Mouse (Mus musculus) kidney, adult 2 months (tissue): Measurements from ENCODE around the gene Pgk1.
"Not testable (repeated sequence)": the region's sequence is repeated elsewhere in the genome, so short reads cannot be mapped to it uniquely, and the experiment has no call there.

Experiments
- CTCF ChIP-seq: fragments of 200-500 bp; conservative IDR thresholded peaks from 2 replicates; pipeline ENCODE4 v1.5.1; 2011; ENCODE audit warnings: low read depth, mild to moderate bottlenecking, control low read depth, low read length, moderate library complexity, mixed read lengths; ENCODE audit not compliant: insufficient read depth, insufficient read length
- POLR2A ChIP-seq: fragments of 200-500 bp; IDR thresholded peaks from one replicate; pipeline ENCODE4 v1.6.1; 2011; ENCODE audit warnings: low read depth, low read length, control low read depth

DNA sequence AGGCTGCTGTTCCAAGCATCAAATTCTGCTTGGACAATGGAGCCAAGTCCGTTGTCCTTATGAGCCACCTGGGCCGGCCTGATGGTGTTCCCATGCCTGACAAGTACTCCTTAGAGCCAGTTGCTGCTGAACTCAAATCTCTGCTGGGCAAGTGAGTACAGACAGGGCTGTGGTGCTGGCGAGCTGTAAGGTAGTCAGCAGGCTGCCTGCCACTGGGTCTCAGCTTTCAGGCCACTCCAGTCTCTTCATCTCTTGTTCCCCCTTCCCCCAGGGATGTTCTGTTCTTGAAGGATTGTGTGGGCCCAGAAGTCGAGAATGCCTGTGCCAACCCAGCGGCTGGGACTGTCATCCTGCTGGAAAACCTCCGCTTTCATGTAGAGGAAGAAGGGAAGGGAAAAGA, 7.5 kb downstream of the Pgk1 start:
- not testable (repeated sequence) for TF ChIP-seq POLR2A, CTCF
